Mouse (Mus musculus): ENCODE data around the gene Gne.

Gne gene

DNA sequence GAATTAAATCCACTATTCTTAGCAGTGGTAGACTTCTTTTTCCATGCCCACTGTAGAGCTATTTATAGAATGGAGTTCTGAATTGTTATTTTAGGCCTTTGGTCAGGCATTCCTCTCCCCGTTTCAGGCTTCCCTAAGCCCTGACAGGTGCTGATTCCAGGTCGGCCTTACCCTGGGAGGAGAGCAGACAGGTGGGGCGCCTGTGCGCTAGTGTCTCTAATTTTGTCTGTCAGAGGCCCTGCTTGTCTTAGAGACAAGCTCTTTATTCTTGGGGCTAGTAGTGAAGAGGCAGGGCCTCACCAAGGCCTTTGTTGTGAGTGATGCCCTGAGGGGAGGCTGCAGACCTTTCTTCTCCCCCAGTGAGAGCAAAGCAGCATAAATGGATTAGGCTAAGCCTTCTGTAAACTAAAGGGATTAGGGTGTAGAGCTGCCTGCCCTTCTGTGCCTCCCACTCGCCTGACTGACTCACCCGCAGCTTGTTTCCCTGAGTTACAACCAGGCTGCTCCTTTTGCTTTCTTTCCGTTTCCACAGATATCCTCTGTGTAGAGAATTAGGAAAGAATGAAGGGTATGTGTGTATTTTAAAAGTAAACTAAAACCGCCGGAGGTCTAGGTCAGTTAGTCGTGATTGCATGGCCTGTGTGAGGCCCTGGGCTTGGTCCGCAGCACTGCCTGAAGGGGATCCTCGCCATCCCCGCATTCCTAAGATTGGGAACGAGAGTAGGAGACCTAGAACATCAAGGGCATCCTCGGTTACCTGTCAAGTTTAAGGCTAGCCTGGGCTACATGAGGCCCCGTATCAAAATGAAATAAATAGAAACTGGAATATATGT is 55.5 kb downstream of the Gne start:
- no peak for DNase-seq (ENCODE audit: extremely low read depth, insufficient read length, low spot score)

DNA sequence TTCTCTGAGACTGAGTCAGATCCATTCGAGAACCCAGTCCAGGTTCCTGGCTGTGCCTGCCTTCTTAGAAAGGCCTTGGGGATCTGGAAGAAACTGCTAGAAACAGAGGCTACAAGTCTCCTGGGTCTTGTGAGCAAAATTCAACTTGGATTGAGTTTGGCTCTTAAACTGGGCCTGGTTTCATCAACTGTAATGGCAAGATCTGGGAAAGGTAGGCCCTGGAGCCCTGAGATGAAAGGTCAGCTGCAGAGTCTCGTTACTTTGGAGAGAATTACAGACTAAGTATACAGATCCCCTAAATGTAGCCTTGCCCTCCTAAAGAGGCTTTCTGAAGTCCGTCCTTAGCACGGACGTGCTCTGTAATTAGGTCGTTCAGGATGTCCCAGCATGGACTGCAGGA is 58.4 kb downstream of the Gne start:
- no peak for DNase-seq (ENCODE audit: extremely low read depth, insufficient read length, low spot score)

DNA sequence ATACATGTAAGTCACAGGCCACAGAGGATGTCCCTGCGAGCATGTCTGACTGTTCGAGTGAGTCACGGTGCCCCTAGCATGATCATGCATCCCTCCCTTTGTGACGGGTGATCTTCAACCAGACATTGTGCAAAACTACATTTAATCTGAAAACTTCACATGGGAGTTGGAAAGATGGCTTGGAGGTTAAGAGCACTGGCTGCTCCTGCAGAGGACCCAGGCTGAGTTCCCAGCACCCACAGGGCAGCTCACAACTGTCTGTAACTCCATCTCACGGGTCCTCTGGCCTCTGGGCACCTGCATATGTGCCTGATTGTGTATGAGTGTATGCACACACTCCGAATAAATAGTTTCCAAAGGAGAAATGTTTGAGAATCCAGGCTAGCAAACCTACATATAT is 59.7 kb downstream of the Gne start:
- DNase-seq (ENCODE audit: extremely low read depth, insufficient read length, low spot score) = no peak

DNA sequence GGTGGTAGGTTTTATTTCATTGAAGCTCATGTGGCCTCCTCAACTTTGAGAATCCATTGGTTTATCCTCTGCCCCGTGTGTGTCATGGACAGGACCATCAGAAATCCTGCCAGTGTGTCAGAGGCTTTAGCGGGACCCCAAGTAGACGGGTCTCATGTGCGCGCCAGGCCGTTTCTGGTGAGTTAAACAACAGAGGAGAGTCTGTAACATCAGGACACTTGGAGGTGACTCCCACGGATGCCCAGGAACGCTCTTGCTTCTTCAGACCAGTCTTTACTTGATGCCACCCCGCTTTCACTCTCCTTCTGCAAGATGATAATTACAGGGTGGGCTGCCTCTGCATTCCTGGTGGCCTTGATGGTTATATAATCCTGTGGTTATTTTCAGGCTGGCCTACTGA is 60.3 kb downstream of the Gne start:
- DNase-seq (ENCODE audit: extremely low read depth, insufficient read length, low spot score) = no peak

DNA sequence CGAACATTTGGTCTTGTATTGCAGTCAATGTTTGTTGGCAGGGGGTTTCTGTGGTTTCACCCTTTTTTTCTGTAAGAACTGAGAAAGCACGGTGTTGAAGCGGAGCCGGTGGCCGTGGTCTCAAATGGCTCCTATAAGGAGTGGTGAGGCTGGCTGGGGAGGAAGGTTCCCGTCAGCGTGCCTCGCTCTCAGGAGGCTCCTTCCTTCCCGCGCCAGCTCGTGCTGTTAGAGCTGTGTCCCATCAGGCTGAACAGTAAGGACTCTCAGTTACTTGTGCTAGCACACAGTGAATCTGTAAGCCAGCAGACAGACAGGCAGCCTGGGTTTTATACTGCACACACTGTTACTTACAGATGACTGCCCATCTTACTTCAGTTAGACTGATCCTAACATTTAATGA is 61.2 kb downstream of the Gne start:
- DNase-seq (ENCODE audit: extremely low read depth, insufficient read length, low spot score) = no peak

DNA sequence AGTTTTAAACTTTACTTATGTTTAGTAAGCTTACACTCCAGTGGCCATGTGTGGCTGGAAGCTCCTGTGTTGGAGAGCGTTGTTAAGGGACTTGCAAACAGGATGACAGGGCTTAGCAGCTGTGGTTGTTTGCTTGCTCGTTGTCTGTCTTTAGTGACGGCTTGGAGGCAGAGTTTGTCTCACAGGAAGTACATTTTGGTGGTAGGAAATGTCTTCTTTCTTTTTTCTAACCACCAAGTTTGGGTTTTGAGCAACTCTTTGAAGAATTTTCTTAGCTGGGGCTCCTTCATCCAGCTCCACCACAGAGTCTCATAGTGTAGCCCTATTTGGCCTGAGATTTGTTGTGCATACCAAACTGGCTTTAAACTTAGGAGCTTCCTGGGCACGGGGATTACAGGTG is 61.7 kb downstream of the Gne start:
- no peak for DNase-seq (ENCODE audit: extremely low read depth, insufficient read length, low spot score)

DNA sequence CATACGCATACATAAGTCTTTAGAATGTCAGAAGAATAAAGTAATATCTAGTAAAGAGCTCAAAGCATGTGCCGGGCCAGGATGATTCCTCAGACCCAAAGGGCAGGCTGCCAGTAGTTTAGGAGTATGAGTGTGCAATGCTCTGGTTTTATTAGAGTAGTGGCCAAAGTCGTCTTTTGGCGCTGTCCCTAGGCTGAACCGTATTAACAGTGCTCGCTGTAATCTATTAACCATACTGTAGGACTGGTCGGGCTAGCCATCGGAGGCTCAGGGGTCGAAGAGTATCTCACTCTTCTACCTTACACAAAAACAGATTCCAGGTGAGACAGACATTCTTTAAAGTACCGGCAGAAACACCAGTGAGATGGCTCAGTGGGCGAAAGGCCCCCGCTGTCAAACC is 67.2 kb downstream of the Gne start:
- DNase-seq (ENCODE audit: extremely low read depth, insufficient read length, low spot score) = no peak

DNA sequence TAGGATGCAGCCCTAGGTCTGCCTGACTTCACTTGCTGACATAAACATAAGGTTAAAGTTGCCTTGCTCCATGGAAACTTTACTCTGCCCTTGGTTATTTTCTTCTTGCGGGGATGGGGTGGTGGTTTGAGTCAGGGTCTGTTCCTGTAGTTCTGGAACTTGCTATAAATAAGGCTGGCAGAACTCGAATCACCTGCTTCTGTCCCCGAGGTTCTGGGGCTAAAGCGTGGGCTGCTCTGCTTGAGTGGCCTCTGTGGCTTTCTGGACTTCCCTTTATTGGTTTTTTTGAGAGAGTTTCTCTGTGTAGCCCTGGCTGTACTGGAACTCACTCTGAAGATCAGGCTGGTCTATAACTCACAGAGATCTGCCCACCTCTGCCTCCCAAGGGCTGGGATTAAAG is 67.9 kb downstream of the Gne start:
- DNase-seq (ENCODE audit: extremely low read depth, insufficient read length, low spot score) = no peak

DNA sequence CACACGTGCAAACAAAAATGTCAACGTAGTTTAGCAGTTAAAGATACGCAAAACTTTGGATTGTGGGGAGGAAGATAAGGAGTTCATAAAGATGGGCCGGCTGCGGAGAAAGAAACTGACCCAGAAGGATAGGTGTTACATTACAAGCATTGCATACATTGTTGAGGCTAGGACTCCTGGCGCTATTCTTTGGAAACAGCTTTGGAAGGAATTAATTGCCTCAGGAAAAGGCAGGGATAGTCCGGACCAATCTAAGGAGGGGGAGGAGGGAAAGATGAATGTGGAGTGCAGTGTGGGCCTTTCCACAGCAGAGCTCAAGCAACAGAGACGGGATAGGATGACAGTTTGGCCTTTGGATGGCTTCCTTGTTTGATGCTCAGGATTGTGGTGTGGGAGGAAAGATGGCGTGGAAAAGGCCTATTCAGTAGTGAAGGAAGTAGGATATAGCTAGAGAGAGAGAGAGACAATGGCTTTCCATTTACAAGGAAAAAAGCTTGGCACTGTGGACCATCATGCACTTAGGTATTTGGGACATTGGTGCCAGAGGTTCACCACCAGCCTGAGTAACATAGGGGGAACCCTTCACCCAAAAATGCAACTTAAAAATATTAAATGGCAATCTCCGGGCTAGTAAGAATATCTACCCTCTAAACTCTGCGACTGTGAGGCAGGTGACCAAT is 70.4 kb downstream of the Gne start:
- no peak for DNase-seq (ENCODE audit: extremely low read depth, insufficient read length, low spot score)

DNA sequence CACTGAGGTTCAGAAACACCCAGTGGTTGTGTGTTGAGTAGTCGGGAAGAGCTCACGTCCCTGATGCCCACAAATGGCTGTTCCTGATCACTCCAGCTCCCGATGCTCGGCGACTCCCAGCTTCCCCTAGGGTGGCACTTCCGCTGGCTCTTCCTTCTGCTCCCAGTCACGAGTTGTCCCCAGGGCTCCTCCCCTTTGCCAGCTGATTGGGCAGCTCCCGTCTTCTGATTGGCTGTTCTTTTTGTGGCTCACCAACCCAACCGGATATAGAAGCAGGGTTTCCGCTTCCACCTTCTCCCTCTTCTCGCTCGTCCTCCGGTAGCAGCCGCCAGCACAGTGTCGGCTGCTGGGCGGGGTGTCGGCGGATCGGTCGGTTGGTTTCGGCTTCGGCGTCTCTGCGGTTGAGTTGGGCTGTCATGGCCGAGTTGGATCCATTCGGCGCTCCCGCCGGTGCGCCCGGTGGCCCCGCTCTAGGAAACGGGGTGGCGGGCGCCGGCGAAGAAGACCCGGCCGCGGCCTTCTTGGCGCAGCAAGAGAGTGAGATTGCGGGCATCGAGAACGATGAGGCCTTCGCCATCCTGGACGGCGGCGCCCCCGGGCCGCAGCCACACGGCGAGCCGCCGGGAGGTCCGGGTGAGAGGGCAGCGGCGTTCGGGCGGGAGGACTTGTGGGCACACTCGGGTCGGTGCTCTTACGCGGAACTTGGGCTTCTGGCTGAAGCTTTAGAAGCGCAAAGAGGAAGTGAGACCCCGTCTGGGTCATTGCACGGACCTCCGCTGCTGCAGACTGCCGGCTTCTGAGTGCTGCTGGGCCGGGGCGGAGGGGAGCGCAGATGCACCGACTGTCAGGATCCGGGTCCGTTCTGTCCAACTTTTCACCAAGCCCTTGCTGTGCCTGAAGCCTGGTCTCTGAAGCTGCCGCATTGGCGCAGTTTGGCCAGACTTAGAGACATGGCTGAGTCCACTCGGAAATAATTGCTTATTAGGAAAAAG is 71.3 kb downstream of the Gne start:
- peak; percentile 90 for DNase-seq (ENCODE audit: extremely low read depth, insufficient read length, low spot score)

DNA sequence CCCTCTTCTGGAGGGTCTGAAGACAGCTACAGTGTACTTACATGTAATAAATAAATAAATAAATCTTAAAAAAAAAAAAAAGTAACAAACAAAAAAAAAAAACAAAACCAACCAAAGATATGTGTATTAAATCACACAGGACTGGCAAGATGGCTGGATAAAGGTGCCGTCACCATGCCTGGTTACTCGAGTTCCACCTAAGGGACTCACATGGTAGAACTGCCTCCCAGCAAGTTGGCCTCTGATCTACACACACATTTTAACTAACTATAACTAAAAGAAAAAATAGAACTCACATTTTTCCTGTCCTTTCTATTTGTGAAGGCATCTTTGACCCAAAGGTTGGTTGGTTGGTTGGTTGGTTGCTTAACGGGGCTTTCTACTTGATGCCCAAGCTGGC is 72.2 kb downstream of the Gne start:
- no peak for DNase-seq (ENCODE audit: extremely low read depth, insufficient read length, low spot score)

DNA sequence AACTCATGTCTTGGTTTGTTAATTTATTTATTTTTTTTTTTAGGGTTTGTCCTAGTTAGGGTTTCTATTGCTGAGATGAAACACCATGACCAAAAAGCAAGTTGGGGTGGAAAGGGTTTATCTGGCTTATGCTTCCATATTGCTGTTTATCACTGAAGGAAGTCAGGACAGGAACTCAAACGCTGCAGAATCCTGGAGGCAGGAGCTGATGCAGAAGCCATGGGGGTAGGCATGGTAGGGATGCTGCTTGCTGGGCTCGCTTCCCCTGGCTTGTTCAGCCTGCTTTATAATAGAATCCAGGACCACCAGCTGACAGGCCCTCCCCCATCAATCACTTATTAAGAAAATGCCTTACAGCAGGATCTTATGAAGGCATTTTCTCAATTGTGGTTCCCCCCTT is 73.1 kb downstream of the Gne start:
- no peak for DNase-seq (ENCODE audit: extremely low read depth, insufficient read length, low spot score)

DNA sequence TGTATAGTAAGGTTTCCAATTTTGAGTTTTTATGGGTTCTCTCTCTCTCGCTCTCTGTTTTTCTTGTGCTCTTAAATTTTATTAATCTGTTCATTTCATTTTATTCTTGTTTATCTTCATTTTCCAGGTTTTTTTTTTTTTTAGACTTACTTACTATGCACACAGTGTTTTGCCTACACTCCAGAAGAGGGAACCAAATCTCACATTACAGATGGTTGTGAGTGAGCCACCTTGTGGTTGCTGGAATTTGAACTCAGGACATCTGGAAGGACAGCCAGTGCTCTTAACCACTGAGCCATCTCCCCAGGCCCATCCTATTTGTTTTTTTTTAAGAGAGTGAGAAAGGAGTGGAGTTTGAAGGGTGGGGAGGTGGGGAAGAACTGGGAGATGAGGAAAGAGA is 73.8 kb downstream of the Gne start:
- DNase-seq (ENCODE audit: extremely low read depth, insufficient read length, low spot score) = no peak

DNA sequence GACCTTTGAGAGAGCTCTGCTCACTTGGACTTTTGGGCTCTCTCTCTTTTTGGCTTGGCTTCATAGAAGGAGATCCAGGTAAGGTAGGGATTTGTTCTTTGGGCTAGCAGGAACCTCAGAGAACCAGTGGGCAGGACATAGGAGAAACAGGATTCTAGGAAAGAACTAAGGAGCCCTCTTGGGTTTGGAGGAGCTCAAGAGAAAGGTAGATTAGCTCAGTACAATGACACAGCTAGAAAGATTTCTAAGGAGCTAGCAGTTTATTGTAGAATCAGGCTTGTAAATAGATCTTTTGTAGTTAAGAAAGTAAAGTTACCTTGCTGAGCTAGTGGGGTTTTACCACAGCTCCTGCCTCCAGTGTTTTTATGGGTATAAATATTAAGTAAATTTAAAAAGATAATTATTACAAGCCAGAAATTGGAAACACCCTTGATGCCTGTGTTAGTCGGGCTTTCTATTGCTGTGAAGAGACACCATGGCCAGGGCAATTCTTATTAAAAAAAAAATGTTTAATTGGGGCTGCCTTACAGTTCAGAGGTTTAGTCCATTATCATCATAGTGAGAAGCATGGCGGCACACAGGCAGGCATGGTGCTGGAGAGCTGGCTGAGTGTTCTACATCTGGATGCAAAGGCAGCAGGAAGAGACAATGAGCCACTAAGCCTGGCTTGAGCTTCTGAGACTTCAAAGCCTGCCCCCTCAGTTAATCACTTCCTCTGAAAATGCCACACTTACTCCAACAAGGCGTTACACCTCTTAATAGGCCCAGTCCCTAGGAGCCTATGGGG is 79.2 kb downstream of the Gne start:
- no peak for DNase-seq (ENCODE audit: extremely low read depth, insufficient read length, low spot score)

DNA sequence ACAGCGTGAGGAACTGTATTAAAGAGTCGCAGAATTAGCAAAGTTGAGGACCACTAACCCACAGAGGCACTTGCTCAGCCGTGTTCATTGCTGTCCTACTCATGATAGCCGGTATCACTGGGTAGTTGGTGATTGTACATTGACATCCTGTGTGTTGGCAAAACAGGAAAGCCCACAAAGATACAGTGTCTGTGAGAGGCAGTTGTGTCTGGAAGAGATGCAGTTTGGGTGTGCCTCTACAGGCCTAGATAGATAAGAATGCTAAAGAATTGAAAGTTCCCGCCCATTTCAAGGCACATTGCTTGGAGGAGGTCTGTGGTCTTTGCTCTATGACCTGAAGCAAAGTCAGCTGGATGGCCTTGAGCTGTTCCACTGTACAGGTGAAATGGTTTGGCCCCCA is 79.9 kb downstream of the Gne start, which contains the start of gene Clta:
Gene Clta, plus strand, starts transcription at position 327 of the 400 bp plus-strand sequence.
- no peak for DNase-seq (ENCODE audit: extremely low read depth, insufficient read length, low spot score)

DNA sequence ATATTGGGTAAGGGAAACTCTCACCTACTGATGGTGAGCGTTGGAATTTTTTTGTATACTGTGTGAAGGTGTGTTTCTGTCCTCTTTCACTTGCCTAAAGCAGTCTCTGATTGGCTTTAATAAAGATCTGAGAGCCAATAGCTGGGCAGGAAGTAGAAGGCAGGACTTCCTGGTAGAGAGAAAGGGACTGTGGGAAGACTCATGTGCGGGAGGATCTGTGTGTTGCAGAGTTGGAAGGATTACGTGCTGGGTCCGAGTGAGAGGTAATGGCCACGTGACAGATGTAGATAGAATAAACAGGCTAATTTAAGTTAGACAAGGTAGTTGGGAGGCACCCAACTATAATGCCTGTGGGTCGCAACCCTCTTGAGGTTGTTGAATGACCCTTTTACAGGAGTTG is 80.4 kb downstream of the Gne start:
- no peak for DNase-seq (ENCODE audit: extremely low read depth, insufficient read length, low spot score)

DNA sequence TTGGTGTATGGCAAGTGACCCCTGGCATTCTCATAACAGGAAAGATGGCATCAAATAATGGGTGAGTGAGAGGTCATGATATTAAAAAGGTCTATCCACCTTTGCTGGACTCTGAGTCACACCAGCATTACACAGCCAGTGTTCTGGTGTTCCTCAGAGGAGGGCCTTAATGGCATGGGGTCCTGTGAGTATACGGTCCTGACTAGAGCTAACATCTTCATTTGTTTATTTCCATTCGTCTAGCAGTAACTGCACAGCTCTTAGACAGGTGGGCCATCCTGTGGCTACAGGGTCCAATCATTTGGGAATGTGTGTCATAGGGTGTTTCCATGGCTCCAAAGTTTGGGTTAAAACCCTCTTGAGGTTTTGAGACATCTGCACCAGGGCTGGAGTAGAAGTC is 89.6 kb downstream of the Gne start:
- no peak for DNase-seq (ENCODE audit: extremely low read depth, insufficient read length, low spot score)

DNA sequence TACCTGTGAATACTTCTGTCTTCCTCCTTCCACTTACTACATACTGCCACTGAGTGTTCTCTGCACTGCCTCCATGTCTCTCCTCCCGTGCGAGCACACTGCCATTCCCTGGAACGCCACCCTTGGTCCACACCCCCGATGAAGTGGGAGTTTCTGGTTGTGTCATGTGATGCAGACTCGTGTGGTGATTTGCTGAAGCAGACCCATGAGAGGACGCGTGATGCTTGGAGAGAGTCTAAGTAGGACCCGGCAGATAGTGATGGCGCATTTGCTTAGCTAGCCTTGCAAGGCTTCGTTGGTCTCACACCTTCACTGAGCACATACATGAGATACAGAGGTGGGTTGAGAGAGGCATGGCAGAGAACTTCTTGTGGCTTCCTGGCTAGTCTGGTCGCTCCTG is 90.9 kb downstream of the Gne start:
- DNase-seq (ENCODE audit: extremely low read depth, insufficient read length, low spot score) = no peak

DNA sequence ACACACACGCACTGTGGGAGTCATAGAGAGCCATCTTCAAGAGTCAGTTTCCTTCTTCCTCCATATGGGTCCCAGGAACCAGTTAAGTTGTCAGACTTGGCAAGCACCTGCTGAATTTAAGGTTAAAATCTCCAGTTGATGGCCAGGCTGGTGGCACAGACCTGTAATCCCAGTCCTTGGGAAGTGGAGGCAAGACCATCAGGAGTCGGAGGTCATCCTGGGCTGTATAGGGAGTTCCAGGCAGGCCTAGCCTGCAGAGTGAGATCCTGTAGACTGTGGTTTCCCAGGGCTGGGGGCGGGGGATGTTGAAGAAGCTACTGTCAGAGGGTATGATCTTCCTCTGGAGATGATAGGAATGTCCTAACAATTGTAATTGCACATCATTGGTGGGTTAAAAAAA is 95.0 kb downstream of the Gne start:
- DNase-seq (ENCODE audit: extremely low read depth, insufficient read length, low spot score) = no peak

DNA sequence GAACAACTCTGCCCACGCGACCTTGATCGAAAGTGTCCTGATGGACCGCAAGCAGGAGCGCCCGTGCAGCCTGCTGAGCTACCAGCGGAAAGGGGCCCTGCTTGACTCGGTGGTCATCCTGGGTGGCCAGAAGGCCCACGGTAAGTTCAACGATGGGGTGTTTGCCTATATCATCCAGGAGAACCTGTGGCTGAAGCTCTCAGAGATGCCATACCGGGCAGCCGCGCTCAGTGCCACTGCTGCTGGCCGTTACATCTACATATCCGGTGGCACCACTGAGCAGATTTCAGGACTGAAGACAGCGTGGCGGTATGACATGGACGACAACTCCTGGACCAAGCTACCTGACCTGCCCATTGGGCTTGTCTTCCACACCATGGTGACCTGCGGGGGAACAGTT is 99.7 kb downstream of the Gne start:
- no peak for DNase-seq (ENCODE audit: extremely low read depth, insufficient read length, low spot score)
